Mouse (Mus musculus): ENCODE measurements around the gene 1700029H14Rik.

1700029H14Rik gene

GRCm38 (mm10) chr8:13504894-13505674 lies 57.2 kb downstream of the 1700029H14Rik start:
- DNase-seq (ENCODE audit: low spot score) = no peak

DNA sequence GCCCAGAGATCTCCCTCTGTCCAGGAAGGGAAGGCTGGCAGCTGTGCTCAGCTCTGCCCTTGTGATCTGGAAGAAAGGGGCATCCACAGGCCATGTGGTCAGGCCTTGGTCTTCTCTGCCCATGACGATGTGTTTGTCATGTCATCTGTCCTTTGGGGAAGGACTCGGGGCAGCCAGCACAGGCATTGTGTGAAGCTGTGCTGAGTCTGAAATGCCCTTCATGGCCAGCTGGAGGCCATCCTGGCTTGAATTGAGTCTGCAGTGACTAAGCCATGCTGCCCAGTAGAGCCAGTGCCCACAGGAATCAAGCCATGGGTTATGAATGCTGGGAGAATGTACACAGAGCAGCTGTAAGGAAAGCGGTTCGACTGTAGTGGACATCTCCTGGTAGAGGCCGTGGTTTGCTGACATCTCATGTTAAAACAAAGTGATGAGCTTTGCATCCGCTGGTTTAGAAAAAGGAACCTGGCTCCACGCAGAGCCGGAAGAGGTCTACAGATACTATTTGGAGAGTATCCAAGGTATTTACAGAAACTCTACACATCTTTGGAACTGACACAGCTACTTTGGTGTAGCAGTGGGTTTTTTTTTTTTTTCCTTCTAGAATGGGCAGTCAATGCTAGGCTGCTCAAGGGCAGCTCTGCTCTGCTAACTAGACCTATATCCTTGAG lies 58.2 kb downstream of the 1700029H14Rik start:
- DNase-seq (ENCODE audit: low spot score) = no peak

DNA sequence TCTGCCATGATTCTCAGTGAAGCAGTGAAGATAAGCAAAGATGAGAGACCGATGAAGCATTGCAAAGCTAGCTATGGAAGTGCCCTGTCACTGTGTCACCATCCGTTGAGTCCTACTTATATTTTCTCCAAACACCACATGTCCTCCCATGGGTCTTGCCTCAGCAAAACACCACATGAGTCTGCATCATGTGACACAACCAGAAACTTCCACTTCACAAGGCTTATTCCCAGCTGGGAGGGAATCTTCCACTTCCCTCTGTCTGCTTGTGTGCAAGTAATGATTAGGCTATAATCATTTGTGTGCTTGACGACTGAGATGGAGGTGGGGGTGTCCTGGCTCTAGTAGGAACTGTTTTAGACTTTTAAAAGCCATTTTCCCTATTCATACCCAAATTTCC lies 61.0 kb downstream of the 1700029H14Rik start:
- no peak for DNase-seq (ENCODE audit: low spot score)

Data from layer of hippocampus, adult 11-12 months (tissue).